Mouse (Mus musculus): ENCODE measurements around the gene Cym. TPM values are rescaled to one million over a fixed set of nuclear protein-coding genes. Genes with fewer than 3 reads are reported as not detected.

Gene Cym
- polyA plus RNA-seq (2014; fragmentation: Illumina TruSeq; extraction: RNeasy Lipid Tissue Mini Kit (QIAGEN cat#74804); ENCODE audit: low read depth, low replicate concordance) = not detected

GRCm38 (mm10) chr3:107221608-107222007 is at the start of gene Cym:
Cym (minus strand) TSS chr3:107221732.

DNA sequence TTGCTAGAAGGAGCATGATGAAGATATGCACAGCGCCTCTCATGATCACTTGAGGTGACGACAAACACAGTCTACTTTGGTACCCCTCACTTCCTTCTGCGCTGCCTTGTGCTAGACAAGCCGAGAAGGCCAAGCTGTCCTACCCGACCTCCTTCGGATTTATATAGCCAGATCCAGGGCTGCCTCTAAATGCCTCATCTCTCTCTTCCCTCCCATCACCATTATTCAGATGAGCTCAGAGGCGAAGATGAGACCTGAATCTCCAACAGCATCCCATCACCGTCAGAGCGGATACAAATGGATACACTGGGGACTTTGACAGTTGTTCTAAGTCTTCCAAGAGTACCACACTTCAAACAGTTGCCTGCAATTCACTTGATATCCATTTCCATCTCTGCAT is 18.1 kb upstream of the Cym start, which contains the start of gene Prok1:
Gene Prok1 (minus strand): TSS at position 101 of the 400 bp plus-strand sequence.

GRCm38 (mm10) chr3:107230527-107230926 is 9.0 kb upstream of the Cym start, which contains the start of gene A630076J17Rik:
A630076J17Rik (plus strand) TSS chr3:107230614.

GRCm38 (mm10) chr3:107182756-107183155 is 38.8 kb downstream of the Cym start, which contains the start of gene Kcna10:
Kcna10 (plus strand) TSS chr3:107183056.

Other genes with a start within 250 kb of the Cym start
- gene Kcna3, start 185.6 kb downstream of the Cym start, polyA plus RNA-seq (2014; fragmentation: Illumina TruSeq; extraction: RNeasy Lipid Tissue Mini Kit (QIAGEN cat#74804); ENCODE audit: low read depth, low replicate concordance) = not detected
- 0.20 TPM for gene Kcna2, start 120.6 kb downstream of the Cym start, polyA plus RNA-seq (2014; fragmentation: Illumina TruSeq; extraction: RNeasy Lipid Tissue Mini Kit (QIAGEN cat#74804); ENCODE audit: low read depth, low replicate concordance)
- gene Kcna10, start 38.7 kb downstream of the Cym start, polyA plus RNA-seq (2014; fragmentation: Illumina TruSeq; extraction: RNeasy Lipid Tissue Mini Kit (QIAGEN cat#74804); ENCODE audit: low read depth, low replicate concordance) = not detected
- gene A630076J17Rik, start 8.9 kb upstream of the Cym start, polyA plus RNA-seq (2014; fragmentation: Illumina TruSeq; extraction: RNeasy Lipid Tissue Mini Kit (QIAGEN cat#74804); ENCODE audit: low read depth, low replicate concordance) = not detected
- 5.7 TPM for gene Prok1, start 18.0 kb upstream of the Cym start, polyA plus RNA-seq (2014; fragmentation: Illumina TruSeq; extraction: RNeasy Lipid Tissue Mini Kit (QIAGEN cat#74804); ENCODE audit: low read depth, low replicate concordance)
- gene Lamtor5, start 57.1 kb upstream of the Cym start, polyA plus RNA-seq (2014; fragmentation: Illumina TruSeq; extraction: RNeasy Lipid Tissue Mini Kit (QIAGEN cat#74804); ENCODE audit: low read depth, low replicate concordance) = 322 TPM
- gene Slc16a4, start 69.5 kb upstream of the Cym start, polyA plus RNA-seq (2014; fragmentation: Illumina TruSeq; extraction: RNeasy Lipid Tissue Mini Kit (QIAGEN cat#74804); ENCODE audit: low read depth, low replicate concordance) = 581 TPM
- gene Rbm15, start 111.9 kb upstream of the Cym start, polyA plus RNA-seq (2014; fragmentation: Illumina TruSeq; extraction: RNeasy Lipid Tissue Mini Kit (QIAGEN cat#74804); ENCODE audit: low read depth, low replicate concordance) = 9.9 TPM
- gene Kcnc4, start 237.8 kb upstream of the Cym start, polyA plus RNA-seq (2014; fragmentation: Illumina TruSeq; extraction: RNeasy Lipid Tissue Mini Kit (QIAGEN cat#74804); ENCODE audit: low read depth, low replicate concordance) = not detected

Data from kidney, adult 10 weeks (tissue).